26 mouse cellular contexts compared by ENCODE assay signal in genomic region chr11:105957501-105957900, GRCm38 (mm10). TPM values are rescaled to one million over a fixed set of nuclear protein-coding genes. Genes with fewer than 3 reads are reported as not detected.
DNase-seq lines count a peak whose midpoint lies in the region; ATAC-seq and TF ChIP-seq lines count a peak whose summit lies in the region.
"Had no signal": no experiment of that assay in that cellular context is flagged by ENCODE, and none has a peak within 500 bp of the region (broad histone marks: within the 10 kb centered on the region; RNA-seq: fewer than 3 reads in every experiment).

No protein-coding gene starts in this region.

- peaks cover 18% of the 10 kb centered on the region for H3K4me1 ChIP-seq in heart, adult 2 months (ENCODE audit: control insufficient read depth, insufficient read depth, low read length)
- H3K4me1 ChIP-seq in lung, embryonic 14.5 days (ENCODE audit: insufficient read depth), result no peaks in the 10 kb centered on the region
- peaks cover 16% of the 10 kb centered on the region for H3K4me1 ChIP-seq in brown adipose tissue, adult 24 weeks (ENCODE audit: control insufficient read depth, insufficient read depth, insufficient read length, low read length)
- H3K4me1 ChIP-seq in lung, postnatal 0 days (ENCODE audit: insufficient read depth, low read depth, low read length), result peaks cover 8% of the 10 kb centered on the region; the same call in 1 of the 2 replicates
- H3K4me1 ChIP-seq in hindbrain, embryonic 12.5 days, result no peaks in the 10 kb centered on the region

- peak overlapping the region; percentile 57 for H3K27ac ChIP-seq in heart, adult 2 months
- peak overlapping the region; percentile 36; the same call in 1 of the 2 replicates for H3K27ac ChIP-seq in lung, embryonic 14.5 days (ENCODE audit: low read depth)
- H3K27ac ChIP-seq in brown adipose tissue, adult 24 weeks (replicated peaks; ENCODE audit: low read depth, low read length), result peak overlapping the region; percentile 56
- peak overlapping the region; percentile 34 for H3K27ac ChIP-seq in lung, postnatal 0 days (ENCODE audit: low read length)
- H3K27ac ChIP-seq in hindbrain, embryonic 12.5 days, result no peak overlapping the region
- H3K27ac ChIP-seq: embryonic facial prominence, embryonic 10.5 days; hindbrain, embryonic 13.5 days; hindbrain, postnatal 0 days had no signal

- 49% methylated on average over 6 of the region's 6 CpGs for WGBS in heart, adult 2 months
- 51% methylated on average over 6 of the region's 6 CpGs for WGBS in lung, embryonic 14.5 days
- 46% methylated on average over 6 of the region's 6 CpGs for WGBS in lung, postnatal 0 days
- WGBS in hindbrain, embryonic 12.5 days, result 41% methylated on average over 6 of the region's 6 CpGs

- no peaks in the 10 kb centered on the region for H3K79me2 ChIP-seq in heart, adult 2 months (replicated peaks; ENCODE audit: control insufficient read depth, insufficient read depth, low read length)

- H3K9me3 ChIP-seq in lung, embryonic 14.5 days (ENCODE audit: low read depth, low read length), result no peaks in the 10 kb centered on the region
- no peaks in the 10 kb centered on the region for H3K9me3 ChIP-seq in lung, postnatal 0 days (ENCODE audit: low read length)
- H3K9me3 ChIP-seq in hindbrain, embryonic 12.5 days (replicated peaks), result no peaks in the 10 kb centered on the region
- H3K9me3 ChIP-seq: embryonic facial prominence, embryonic 10.5 days; hindbrain, embryonic 13.5 days had no signal

- TF ChIP-seq EP300 in heart, adult 2 months (IDR thresholded peaks at IDR 0.05; ENCODE audit: insufficient read depth, low read depth, low read length), result 0 out of 2 replicates have a peak, but pooled peaks have one; percentile 9
- TF ChIP-seq EP300 in lung, postnatal 0 days (IDR thresholded peaks at IDR 0.05), result peak; percentile 42; the same call in 1 of the 2 replicates

- no peak for ATAC-seq in lung, embryonic 14.5 days (ENCODE audit: insufficient read depth)
- ATAC-seq in lung, postnatal 0 days, result peak; percentile 23; the same call in 1 of the 2 replicates
- ATAC-seq in hindbrain, embryonic 12.5 days (ENCODE audit: low FRiP score), result no peak
- ATAC-seq: forebrain, embryonic 14.5 days; hindbrain, postnatal 0 days had no signal

- no peak overlapping the region for H3K9ac ChIP-seq in heart, adult 2 months (ENCODE audit: low read depth, low read length)
- H3K9ac ChIP-seq in lung, embryonic 14.5 days, result no peak overlapping the region
- H3K9ac ChIP-seq in lung, postnatal 0 days (replicated peaks; ENCODE audit: low read depth), result no peak overlapping the region
- no peak overlapping the region for H3K9ac ChIP-seq in hindbrain, embryonic 12.5 days
- H3K9ac ChIP-seq: hindbrain, embryonic 13.5 days had no signal

- TF ChIP-seq CTCF in heart, adult 2 months (IDR thresholded peaks at IDR 0.05), result no peak
- TF ChIP-seq CTCF in lung, embryonic 14.5 days (IDR thresholded peaks at IDR 0.05; ENCODE audit: low read depth), result no peak
- no peak for TF ChIP-seq CTCF in lung, postnatal 0 days (IDR thresholded peaks at IDR 0.05)

- H3K4me3 ChIP-seq in heart, adult 2 months, result no peak overlapping the region
- H3K4me3 ChIP-seq in lung, embryonic 14.5 days (ENCODE audit: low read depth, low read length), result no peak overlapping the region
- H3K4me3 ChIP-seq in brown adipose tissue, adult 24 weeks (ENCODE audit: insufficient read depth, low read depth, low read length), result no peak overlapping the region
- H3K4me3 ChIP-seq in lung, postnatal 0 days (ENCODE audit: low read depth, low read length), result no peak overlapping the region
- no peak overlapping the region for H3K4me3 ChIP-seq in hindbrain, embryonic 12.5 days
- H3K4me3 ChIP-seq: embryonic facial prominence, embryonic 10.5 days; hindbrain, embryonic 13.5 days had no signal

- intact Hi-C loops in heart, adult 2 months (cut with DNase I), result no loop called here

- peak; percentile 68 for TF ChIP-seq POLR2A in heart, adult 2 months (IDR thresholded peaks at IDR 0.05; ENCODE audit: insufficient read depth, low read depth, low read length)

- no peaks in the 10 kb centered on the region for H3K27me3 ChIP-seq in heart, adult 2 months (ENCODE audit: control insufficient read depth, insufficient read depth, low read length)
- H3K27me3 ChIP-seq in lung, embryonic 14.5 days (ENCODE audit: insufficient read depth, low read length), result no peaks in the 10 kb centered on the region
- H3K27me3 ChIP-seq in lung, postnatal 0 days (replicated peaks; ENCODE audit: insufficient read depth, low read length), result no peaks in the 10 kb centered on the region
- no peaks in the 10 kb centered on the region for H3K27me3 ChIP-seq in hindbrain, embryonic 12.5 days
- H3K27me3 ChIP-seq: hindbrain, embryonic 13.5 days had no signal

- H3K36me3 ChIP-seq in heart, adult 2 months (ENCODE audit: control insufficient read depth, insufficient read depth, low read length), result no peaks in the 10 kb centered on the region
- no peaks in the 10 kb centered on the region for H3K36me3 ChIP-seq in lung, embryonic 14.5 days (ENCODE audit: insufficient read depth)
- H3K36me3 ChIP-seq in lung, postnatal 0 days (ENCODE audit: insufficient read depth, low read length), result no peaks in the 10 kb centered on the region
- H3K36me3 ChIP-seq in hindbrain, embryonic 12.5 days, result no peaks in the 10 kb centered on the region
- H3K36me3 ChIP-seq: embryonic facial prominence, embryonic 10.5 days; hindbrain, embryonic 13.5 days had no signal

- no peak overlapping the region for H3K4me2 ChIP-seq in lung, embryonic 14.5 days
- H3K4me2 ChIP-seq in lung, postnatal 0 days (replicated peaks; ENCODE audit: low read depth, low read length), result no peak overlapping the region
- no peak overlapping the region for H3K4me2 ChIP-seq in hindbrain, embryonic 12.5 days (replicated peaks)
- H3K4me2 ChIP-seq: hindbrain, embryonic 13.5 days had no signal

- no peak for DNase-seq in heart, adult 2 months
- DNase-seq in heart, postnatal 4 days, result no peak
- peak; percentile 24 for DNase-seq in lung, embryonic 14.5 days
- DNase-seq in lung, postnatal 36 days, result no peak
- peak; percentile 49 for DNase-seq in lung, postnatal 0 days (ENCODE audit: low spot score)
- no peak for DNase-seq in cerebellum, postnatal 4 days (ENCODE audit: low spot score in 2 of 2)
- DNase-seq: adrenal gland, adult 2 months; adrenal gland, postnatal 25 days; cerebellum, adult 11 months; cerebellum, adult 8-10 months; cerebellum, postnatal 14 days; gastrocnemius, postnatal 10 days; heart, postnatal 36 days had no signal

RNA-seq across cellular contexts. Expression of gene Cyb561, which starts 4.4 kb away (rescaled TPM):
- total RNA-seq in heart, adult 2 months (2021), result 1 to 10 TPM; 8.2 to 8.5 TPM
- 17.0 and 17.6 TPM in 2 replicates for polyA plus RNA-seq in heart, adult 2 months (2012; rRNA removed)
- 1 to 10 TPM; 6.0 to 6.4 TPM for total RNA-seq in heart, postnatal 4 days (2021)
- polyA plus RNA-seq in lung, embryonic 14.5 days (2014; fragmentation: Nextera tagmentation; extraction: Ambion mirVana), result 26.5 and 28.3 TPM in 2 replicates
- polyA plus RNA-seq in brown adipose tissue, adult 24 weeks (2012; ENCODE audit: insufficient read depth, insufficient read length, missing spikeins), result 1.1 and 2.3 TPM in 2 replicates
- polyA plus RNA-seq in lung, postnatal 0 days (2015; fragmentation: Nextera tagmentation; extraction: Ambion mirVana), result 70.5 and 72.2 TPM in 2 replicates
- polyA plus RNA-seq in hindbrain, embryonic 12.5 days (2016; fragmentation: Nextera tagmentation; extraction: Ambion mirVana), result 25.6 and 27.0 TPM in 2 replicates

RNA-seq across cellular contexts. Expression of gene Ace, which starts 10.2 kb away (rescaled TPM):
- total RNA-seq in heart, adult 2 months (2021), result 10 to 100 TPM; 18.8 to 23.7 TPM
- 34.4 and 42.1 TPM in 2 replicates for polyA plus RNA-seq in heart, adult 2 months (2012; rRNA removed)
- 10 to 100 TPM; 15.5 to 17.7 TPM for total RNA-seq in heart, postnatal 4 days (2021)
- 4.8 and 5.4 TPM in 2 replicates for polyA plus RNA-seq in lung, embryonic 14.5 days (2014; fragmentation: Nextera tagmentation; extraction: Ambion mirVana)
- polyA plus RNA-seq in brown adipose tissue, adult 24 weeks (2012; ENCODE audit: insufficient read depth, insufficient read length, missing spikeins), result 13.6 and 14.6 TPM in 2 replicates
- polyA plus RNA-seq in lung, postnatal 0 days (2015; fragmentation: Nextera tagmentation; extraction: Ambion mirVana), result 73.6 and 74.6 TPM in 2 replicates
- polyA plus RNA-seq in hindbrain, embryonic 12.5 days (2016; fragmentation: Nextera tagmentation; extraction: Ambion mirVana), result 1.3 and 1.6 TPM in 2 replicates

RNA-seq across cellular contexts. Expression of gene Ace3, which starts 37.0 kb away (rescaled TPM):
- not detected for total RNA-seq in heart, adult 2 months (2021)
- not detected in 2 replicates for polyA plus RNA-seq in heart, adult 2 months (2012; rRNA removed)
- total RNA-seq in heart, postnatal 4 days (2021), result not detected
- not detected in 2 replicates for polyA plus RNA-seq in lung, embryonic 14.5 days (2014; fragmentation: Nextera tagmentation; extraction: Ambion mirVana)
- polyA plus RNA-seq in brown adipose tissue, adult 24 weeks (2012; ENCODE audit: insufficient read depth, insufficient read length, missing spikeins), result not detected in 2 replicates
- 2.0 and 2.1 TPM in 2 replicates for polyA plus RNA-seq in lung, postnatal 0 days (2015; fragmentation: Nextera tagmentation; extraction: Ambion mirVana)
- polyA plus RNA-seq in hindbrain, embryonic 12.5 days (2016; fragmentation: Nextera tagmentation; extraction: Ambion mirVana), result not detected in 2 replicates
- total RNA-seq: adrenal gland, adult 2 months; adrenal gland, postnatal 25 days; ES-E14; gastrocnemius, postnatal 10 days; gastrocnemius, postnatal 4 days; heart, adult 8-10 months; heart, postnatal 36 days; hindbrain, postnatal 0 days had no signal
- polyA plus RNA-seq: adrenal gland, adult 2 months; cortical plate, adult 2 months; embryonic facial prominence, embryonic 10.5 days; embryonic facial prominence, embryonic 14.5 days; forebrain, embryonic 14.5 days; heart, embryonic 14.5 days; hindbrain, postnatal 0 days; intestine, embryonic 14.5 days had no signal

RNA-seq across cellular contexts. Expression of gene Kcnh6, which starts 50.4 kb away (rescaled TPM):
- not detected for total RNA-seq in heart, adult 2 months (2021)
- 0.26 and 0.39 TPM in 2 replicates for polyA plus RNA-seq in heart, adult 2 months (2012; rRNA removed)
- under 1 TPM; 0.19 to 0.45 TPM for total RNA-seq in heart, postnatal 4 days (2021)
- polyA plus RNA-seq in lung, embryonic 14.5 days (2014; fragmentation: Nextera tagmentation; extraction: Ambion mirVana), result 0.31 and 0.39 TPM in 2 replicates
- polyA plus RNA-seq in brown adipose tissue, adult 24 weeks (2012; ENCODE audit: insufficient read depth, insufficient read length, missing spikeins), result not detected in 2 replicates
- 0.14 and 0.32 TPM in 2 replicates for polyA plus RNA-seq in lung, postnatal 0 days (2015; fragmentation: Nextera tagmentation; extraction: Ambion mirVana)
- polyA plus RNA-seq in hindbrain, embryonic 12.5 days (2016; fragmentation: Nextera tagmentation; extraction: Ambion mirVana), result 0.85 and 1.2 TPM in 2 replicates
- total RNA-seq: gastrocnemius, postnatal 10 days; heart, adult 8-10 months had no signal

Comparison
In these comparisons a context has a peak if more than half of its experiments do, and no peak if none do; other contexts are left out.
1. DNase-seq: peak in lung, embryonic 14.5 days (single experiment) and lung, postnatal 0 days (single experiment); none in heart, adult 2 months (0 of 2), heart, postnatal 4 days (single experiment), lung, postnatal 36 days (single experiment) and cerebellum, postnatal 4 days (0 of 2).